Mouse (Mus musculus) limb, embryonic 10.5 days (tissue): ENCODE results near the gene Myom3. TPM values are rescaled to one million over a fixed set of nuclear protein-coding genes. Genes with fewer than 3 reads are reported as not detected.

Experiments
- DNase-seq: peaks from one replicate; pipeline ENCODE4 v3.0.0-alpha.2; 2017; ENCODE audit warnings: low spot score
- H3K27ac ChIP-seq: fragments of 300-500 bp; sonication (generic); 2 replicates; pipeline ENCODE4 v1.5.1; 2016; ENCODE audit warnings: mild to moderate bottlenecking
- H3K27me3 ChIP-seq: fragments of 300-500 bp; sonication (generic); 2 replicates; pipeline ENCODE4 v1.6.1; 2016; ENCODE audit warnings: low read depth, mild to moderate bottlenecking; ENCODE audit not compliant: poor library complexity, severe bottlenecking
- H3K36me3 ChIP-seq: fragments of 300-500 bp; sonication (generic); 2 replicates; pipeline ENCODE4 v1.6.1; 2016; ENCODE audit warnings: mild to moderate bottlenecking, moderate library complexity
- H3K4me1 ChIP-seq: fragments of 300-500 bp; sonication (generic); 2 replicates; pipeline ENCODE4 v1.6.1; 2016
- H3K4me3 ChIP-seq: fragments of 300-500 bp; sonication (generic); 2 replicates; pipeline ENCODE4 v1.5.1; 2016; ENCODE audit warnings: mild to moderate bottlenecking, moderate library complexity
- H3K9me3 ChIP-seq: fragments of 300-500 bp; sonication (generic); replicated peaks from 2 replicates; pipeline ENCODE4 v1.6.1; 2016; ENCODE audit warnings: mild to moderate bottlenecking
- WGBS: fragments of 180-500 bp; shearing (Covaris S2); methylation state at CpG from one replicate; pipeline ENCODE4 v1.1.7; 2016; 5-methylcytosine and 5-hydroxymethylcytosine counted together
- polyA plus RNA-seq: library from polyadenylated mRNA; unstranded; fragments of >200 nt; fragmentation: Nextera tagmentation; extraction: Ambion mirVana; gene quantifications from 2 replicates; pipeline ENCODE4 v1.2.1, GENCODE M21; 2016

Gene Myom3
- polyA plus RNA-seq, 1 experiment from 2014 or later: 0.15 TPM

DNA sequence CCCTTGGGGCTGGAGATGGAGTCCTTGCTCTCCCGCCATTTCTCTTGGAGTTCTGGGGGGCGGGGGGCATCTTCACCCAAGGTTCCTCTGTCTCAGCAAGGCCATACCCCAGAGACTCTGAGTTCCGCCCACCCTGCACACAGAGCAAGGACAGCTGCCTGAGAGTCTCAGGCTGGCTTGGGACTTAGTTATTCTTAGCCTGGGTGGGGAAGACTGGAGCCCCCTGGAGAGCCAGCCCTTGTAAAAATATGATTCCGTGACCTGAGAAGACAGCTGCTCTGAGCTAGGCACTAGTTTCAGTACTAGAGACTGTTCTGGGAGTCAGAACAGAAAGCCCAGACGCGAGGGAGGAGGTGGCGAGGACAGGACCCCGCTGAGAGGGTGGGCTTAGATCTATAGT lies 6.2 kb downstream of the Myom3 start:
- Histone ChIP-seq H3K27me3 (peaks cover 8% of the 10 kb centered on the region; the same call in 1 of the 2 replicates), H3K27ac (no peak overlapping the region), H3K36me3 (no peaks in the 10 kb centered on the region), H3K9me3 (no peaks in the 10 kb centered on the region), H3K4me3 (no peak overlapping the region), H3K4me1 (peaks cover 12% of the 10 kb centered on the region)
- no peak for DNase-seq
- WGBS: 78% methylated on average over 8 of the region's 8 CpGs

DNA sequence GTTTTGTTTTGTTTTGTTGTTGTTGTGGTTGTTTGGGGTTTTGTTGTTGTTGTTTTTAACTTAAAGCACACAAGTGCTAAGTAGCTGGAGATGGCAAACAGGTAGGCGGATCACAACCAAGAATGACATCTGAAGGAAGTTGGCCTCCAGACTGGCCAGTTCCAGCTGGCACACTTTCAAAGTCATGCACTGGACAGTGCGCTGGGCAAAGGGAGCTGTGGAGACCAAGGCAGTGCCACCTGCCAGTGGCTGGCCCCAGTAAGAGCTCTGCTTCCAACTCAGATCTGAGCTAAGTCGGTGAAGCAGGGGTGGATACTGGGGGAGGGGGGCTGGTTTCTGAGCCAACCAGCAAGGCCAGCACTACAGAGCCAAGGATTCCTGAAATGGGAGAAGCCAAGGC lies 7.5 kb downstream of the Myom3 start:
- DNase-seq: no peak
- Histone ChIP-seq H3K27me3 (0 out of 2 replicates have a peak, but pooled peaks cover under 1% of the 10 kb centered on the region), H3K9me3 (no peaks in the 10 kb centered on the region), H3K36me3 (no peaks in the 10 kb centered on the region), H3K27ac (no peak overlapping the region), H3K4me1 (peaks cover 8% of the 10 kb centered on the region), H3K4me3 (no peak overlapping the region)
- 84% methylated on average over 3 of the region's 3 CpGs for WGBS

DNA sequence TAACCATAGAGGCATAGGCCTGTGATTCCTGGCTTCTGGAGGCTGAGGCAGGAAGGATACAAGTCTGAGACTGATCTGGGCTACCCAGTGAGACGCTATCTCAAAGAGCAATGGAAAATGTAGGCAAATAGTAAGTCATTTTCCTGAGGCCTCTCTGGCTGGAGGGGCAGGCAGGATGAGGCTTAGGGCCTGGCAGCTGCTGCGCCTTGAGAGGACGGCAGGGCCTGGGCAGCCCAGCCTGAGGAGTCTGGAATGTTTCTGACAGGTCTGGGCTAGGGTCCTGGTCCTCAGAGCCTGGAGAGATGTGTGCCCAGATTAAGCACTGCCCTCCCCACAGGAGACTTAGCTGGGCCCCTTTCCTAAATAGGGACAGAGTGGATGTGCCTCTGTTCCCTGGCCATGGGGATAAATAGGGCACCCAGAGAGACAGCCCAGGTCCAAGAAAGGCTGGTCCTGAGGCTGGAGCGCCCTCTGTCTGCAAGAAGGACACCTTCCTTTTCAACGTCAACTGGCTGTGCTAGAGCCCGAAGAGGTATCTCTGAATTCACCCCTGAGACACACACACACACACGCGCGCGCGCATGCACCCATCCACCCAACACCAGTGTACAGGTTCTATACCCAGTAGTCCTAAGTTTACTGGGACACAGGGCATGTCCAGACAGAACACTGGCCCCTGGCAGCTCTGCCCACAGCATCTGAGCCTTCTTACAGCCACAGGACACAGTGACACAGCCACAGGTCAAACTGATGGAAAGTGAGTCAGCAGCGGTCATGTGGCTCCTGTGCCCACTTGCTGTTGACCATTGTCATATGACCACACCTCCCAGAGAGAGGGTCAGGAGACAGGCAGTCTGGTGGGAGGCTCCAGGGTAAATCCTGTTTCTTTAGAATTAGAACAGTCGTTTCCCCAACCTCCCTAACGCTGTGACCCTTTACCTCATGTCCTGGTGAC lies 9.3 kb downstream of the Myom3 start:
- Histone ChIP-seq H3K36me3 (no peaks in the 10 kb centered on the region), H3K9me3 (no peaks in the 10 kb centered on the region), H3K27me3 (no peaks in the 10 kb centered on the region), H3K27ac (no peak overlapping the region), H3K4me3 (no peak overlapping the region), H3K4me1 (no peaks in the 10 kb centered on the region)
- 59% methylated on average over 14 of the region's 14 CpGs for WGBS
- peak; percentile 55 for DNase-seq

DNA sequence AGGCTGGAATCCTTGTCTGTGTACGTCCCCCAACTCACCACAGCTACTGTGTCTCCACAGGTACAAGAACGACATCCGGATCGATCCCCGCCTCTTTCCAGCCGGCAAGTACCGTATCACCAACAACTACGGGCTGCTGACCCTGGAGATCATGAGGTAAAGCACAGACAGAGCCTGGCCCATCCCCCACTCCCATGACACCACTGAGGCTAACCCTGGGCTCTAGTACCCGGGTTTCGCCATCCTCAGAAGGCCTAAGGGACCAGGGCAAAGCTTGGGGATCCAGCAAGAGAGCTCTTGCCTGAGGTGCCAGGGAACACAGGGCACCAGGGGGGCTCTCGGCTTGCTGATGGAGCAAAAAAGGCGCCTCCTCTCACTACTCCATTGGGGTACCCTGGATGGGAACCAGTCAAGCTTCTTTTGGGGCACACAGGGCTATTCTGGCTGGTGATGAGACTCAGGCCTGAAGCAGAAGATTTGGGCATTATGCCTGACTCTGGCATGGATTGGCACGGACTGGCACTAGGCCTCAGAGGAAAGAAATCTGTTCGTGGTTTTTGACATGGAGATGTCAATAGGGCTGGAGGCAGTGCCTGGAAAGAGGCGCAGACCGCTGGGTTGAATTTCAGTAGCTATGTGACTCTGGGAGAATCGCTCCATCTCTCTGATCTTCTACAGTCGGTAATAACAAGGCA lies 11.2 kb downstream of the Myom3 start:
- 85% methylated on average over 18 of the region's 18 CpGs for WGBS
- no peak overlapping the region for H3K4me3 ChIP-seq
- no peak for DNase-seq

DNA sequence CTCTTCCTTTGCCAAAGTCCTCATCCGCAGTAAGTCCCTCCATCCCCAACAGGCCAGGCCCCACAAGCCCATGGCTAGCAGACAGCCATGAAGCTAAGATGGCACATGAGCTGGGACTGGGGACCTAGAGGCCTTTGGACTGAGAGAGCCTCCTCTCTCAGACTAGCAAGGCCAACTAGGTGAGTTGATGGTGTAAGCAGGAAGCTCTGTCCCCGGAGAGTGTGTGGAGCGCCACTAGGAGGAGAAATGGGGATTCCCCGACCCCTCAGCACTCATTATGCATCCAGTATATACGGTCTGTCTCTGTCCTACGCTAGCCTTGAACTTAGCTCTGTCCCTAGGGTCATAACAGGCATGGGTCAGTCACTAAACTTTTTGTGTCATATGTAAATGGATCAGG lies 12.1 kb downstream of the Myom3 start:
- no peak overlapping the region for H3K27ac ChIP-seq
- H3K4me1 ChIP-seq: no peaks in the 10 kb centered on the region
- no peak overlapping the region for H3K4me3 ChIP-seq
- H3K27me3 ChIP-seq: no peaks in the 10 kb centered on the region
- WGBS: 81% methylated on average over 6 of the region's 6 CpGs
- no peaks in the 10 kb centered on the region for H3K9me3 ChIP-seq
- H3K36me3 ChIP-seq: no peaks in the 10 kb centered on the region
- no peak for DNase-seq

More for the DNA sequence above, 11.2 kb downstream of the Myom3 start:
- no peaks in the 10 kb centered on the region for H3K36me3 ChIP-seq
- no peak overlapping the region for H3K27ac ChIP-seq
- no peaks in the 10 kb centered on the region for H3K9me3 ChIP-seq
- no peaks in the 10 kb centered on the region for H3K4me1 ChIP-seq
- no peaks in the 10 kb centered on the region for H3K27me3 ChIP-seq

DNA sequence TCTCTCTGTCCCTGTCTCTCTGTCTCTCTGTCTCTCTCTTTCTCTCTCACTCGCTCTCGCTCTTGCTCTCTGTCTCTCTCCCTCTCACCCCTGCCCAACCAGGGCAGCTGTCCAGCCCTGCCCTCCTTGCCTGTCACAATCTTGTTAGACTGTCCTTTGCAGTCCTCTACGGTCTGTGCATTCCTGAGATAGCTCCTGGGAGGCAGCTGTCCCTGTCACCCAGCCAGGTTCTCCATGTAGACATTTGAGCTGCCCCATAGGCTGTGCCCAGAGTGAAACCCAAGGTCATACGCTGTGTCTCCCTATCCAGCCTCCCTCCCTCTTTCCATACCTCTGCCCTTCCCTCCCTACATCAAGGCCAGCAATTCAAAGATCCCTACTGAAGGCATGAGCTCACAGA lies 13.2 kb downstream of the Myom3 start:
- Histone ChIP-seq H3K9me3 (no peaks in the 10 kb centered on the region), H3K27ac (no peak overlapping the region), H3K27me3 (no peaks in the 10 kb centered on the region), H3K4me1 (no peaks in the 10 kb centered on the region), H3K36me3 (no peaks in the 10 kb centered on the region), H3K4me3 (no peak overlapping the region)
- WGBS: 84% methylated on average over 4 of the region's 4 CpGs
- no peak for DNase-seq

DNA sequence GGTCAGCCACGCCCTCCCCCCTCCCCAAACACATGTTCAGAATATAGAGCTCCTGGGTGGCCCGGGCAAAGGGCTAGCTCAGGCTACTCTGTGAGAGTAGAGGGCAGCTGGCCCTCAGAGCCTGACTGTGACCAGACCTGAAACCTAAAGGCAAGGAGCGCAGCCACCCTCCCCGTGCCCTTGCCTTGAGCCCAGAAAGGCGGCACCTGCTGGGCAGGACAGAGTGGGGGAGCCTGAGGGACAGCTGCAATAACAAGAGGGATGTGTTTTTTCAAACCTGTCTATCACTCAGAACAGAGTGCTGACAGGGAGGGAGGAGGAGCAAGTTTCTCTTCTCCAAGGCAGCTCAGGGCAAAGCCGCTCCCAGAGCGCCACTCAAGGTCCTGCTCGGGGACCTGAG lies 15.0 kb downstream of the Myom3 start:
- H3K9me3 ChIP-seq: no peaks in the 10 kb centered on the region
- peaks cover under 1% of the 10 kb centered on the region; the same call in 1 of the 2 replicates for H3K4me1 ChIP-seq
- H3K27ac ChIP-seq: no peak overlapping the region
- no peaks in the 10 kb centered on the region for H3K36me3 ChIP-seq
- H3K4me3 ChIP-seq: no peak overlapping the region
- 70% methylated on average over 8 of the region's 8 CpGs for WGBS
- no peaks in the 10 kb centered on the region for H3K27me3 ChIP-seq
- no peak for DNase-seq

DNA sequence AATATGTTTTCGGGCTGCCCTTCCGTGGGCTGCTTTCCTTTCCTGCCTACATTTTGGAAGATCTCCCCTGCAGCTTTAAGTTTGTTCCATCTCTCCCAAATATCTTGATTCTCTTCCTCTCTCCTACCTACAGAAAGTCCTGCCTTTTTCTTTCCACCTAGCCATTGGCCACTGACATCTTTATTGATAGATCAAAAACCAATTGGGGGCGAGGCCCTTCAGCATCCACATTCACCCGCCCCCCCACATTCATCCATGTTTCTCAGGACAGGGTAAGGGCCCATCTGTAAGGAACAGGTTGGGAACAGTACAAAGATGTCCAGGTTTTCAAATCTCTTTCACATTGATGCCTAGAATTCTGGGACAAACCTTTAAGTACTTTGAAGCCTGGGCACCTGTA lies 17.3 kb downstream of the Myom3 start:
- WGBS: 90% methylated on average over 4 of the region's 4 CpGs
- H3K4me3 ChIP-seq: no peak overlapping the region
- no peak overlapping the region for H3K27ac ChIP-seq
- no peaks in the 10 kb centered on the region for H3K9me3 ChIP-seq
- no peak for DNase-seq
- H3K27me3 ChIP-seq: no peaks in the 10 kb centered on the region
- peaks cover 9% of the 10 kb centered on the region for H3K4me1 ChIP-seq
- no peaks in the 10 kb centered on the region for H3K36me3 ChIP-seq

DNA sequence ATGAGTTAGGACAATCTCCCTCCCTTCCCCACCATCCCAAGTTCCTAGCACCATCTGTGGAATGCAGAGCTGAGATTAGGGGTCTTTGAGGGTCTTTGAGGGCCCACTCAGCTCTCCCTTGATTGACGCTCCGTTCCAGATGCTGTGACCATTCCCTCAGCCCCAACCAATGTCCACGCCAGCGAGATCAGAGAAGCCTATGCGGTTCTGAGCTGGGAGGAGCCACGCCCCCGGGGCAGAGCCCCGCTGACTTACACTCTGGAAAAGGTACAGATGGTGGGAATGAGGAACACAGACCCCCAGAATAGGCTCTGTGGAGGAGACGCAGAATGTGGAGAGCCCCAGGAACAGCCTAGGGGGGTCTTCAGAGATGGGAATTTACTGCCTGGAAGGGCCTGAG lies 20.1 kb downstream of the Myom3 start:
- Histone ChIP-seq H3K27ac (no peak overlapping the region), H3K36me3 (no peaks in the 10 kb centered on the region), H3K27me3 (no peaks in the 10 kb centered on the region), H3K4me3 (no peak overlapping the region), H3K4me1 (peaks cover 9% of the 10 kb centered on the region), H3K9me3 (no peaks in the 10 kb centered on the region)
- WGBS: 63% methylated on average over 9 of the region's 9 CpGs
- DNase-seq: no peak

DNA sequence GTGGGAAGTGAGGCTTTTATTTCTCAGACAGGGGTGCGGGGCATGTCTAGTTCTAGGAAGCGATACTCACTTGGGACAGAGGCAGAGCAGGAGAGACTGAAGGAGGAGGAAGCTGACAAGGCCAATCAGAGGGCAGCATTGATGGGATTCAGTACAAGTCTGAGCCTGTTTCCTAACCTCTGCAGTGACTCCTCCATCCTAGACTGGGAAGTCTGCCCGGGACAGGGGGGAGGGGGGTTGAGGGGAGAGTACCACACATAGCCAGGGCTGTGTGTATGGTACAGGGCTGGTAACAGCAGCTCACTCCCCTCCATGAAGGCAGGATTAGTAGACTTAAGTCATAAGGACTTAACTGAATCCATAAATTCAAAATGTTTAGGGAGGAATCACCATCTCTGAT lies 20.7 kb downstream of the Myom3 start:
- no peaks in the 10 kb centered on the region for H3K27me3 ChIP-seq
- no peak overlapping the region for H3K4me3 ChIP-seq
- H3K36me3 ChIP-seq: no peaks in the 10 kb centered on the region
- WGBS: 74% methylated on average over 3 of the region's 3 CpGs
- no peak for DNase-seq
- H3K27ac ChIP-seq: no peak overlapping the region
- H3K9me3 ChIP-seq: no peaks in the 10 kb centered on the region
- H3K4me1 ChIP-seq: peaks cover 9% of the 10 kb centered on the region

DNA sequence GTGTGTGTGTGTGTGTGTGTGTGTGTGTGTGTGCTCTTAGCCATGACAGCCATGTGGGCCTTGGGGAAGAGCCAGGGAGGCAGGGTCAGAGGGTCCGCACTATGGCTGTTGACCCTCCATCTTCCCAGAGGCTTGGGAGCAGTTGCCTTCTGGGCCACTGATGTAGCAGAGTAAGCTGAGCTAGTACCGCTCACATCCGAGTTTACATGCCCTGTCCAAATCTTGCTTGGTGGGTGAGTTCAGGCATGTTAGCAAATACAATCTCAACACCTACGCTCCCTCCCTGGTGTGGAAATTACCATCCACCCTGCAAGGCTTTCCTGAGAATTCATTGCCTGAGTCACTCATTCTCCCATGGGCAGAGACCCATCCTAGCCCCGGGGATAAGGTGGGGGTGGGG lies 21.8 kb downstream of the Myom3 start:
- no peaks in the 10 kb centered on the region for H3K27me3 ChIP-seq
- 86% methylated on average over 5 of the region's 5 CpGs for WGBS
- peaks cover 9% of the 10 kb centered on the region for H3K4me1 ChIP-seq
- no peaks in the 10 kb centered on the region for H3K36me3 ChIP-seq
- no peak overlapping the region for H3K27ac ChIP-seq
- H3K4me3 ChIP-seq: no peak overlapping the region
- no peaks in the 10 kb centered on the region for H3K9me3 ChIP-seq
- DNase-seq: no peak

DNA sequence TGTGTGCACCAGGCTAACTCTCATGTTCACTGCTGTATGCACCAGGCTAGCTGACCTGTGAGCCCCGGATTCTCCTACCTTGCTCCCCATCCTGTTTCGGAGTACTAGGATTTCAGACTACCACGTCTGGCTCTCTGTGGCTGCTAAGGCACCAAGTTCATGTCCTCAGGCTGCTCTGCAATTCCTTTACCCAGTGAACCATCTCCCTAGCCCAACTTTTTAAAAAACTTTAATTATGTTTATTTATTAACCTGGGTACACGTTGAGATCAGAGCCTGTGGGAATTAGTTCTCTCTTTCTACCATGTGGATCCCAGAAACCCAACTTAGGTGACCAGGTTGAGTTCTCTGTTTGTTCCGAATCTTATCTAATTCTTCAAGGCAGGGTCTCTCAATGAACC lies 27.1 kb downstream of the Myom3 start:
- WGBS: 87% methylated on average over 5 of the region's 5 CpGs
- H3K4me1 ChIP-seq: peaks cover 7% of the 10 kb centered on the region; the same call in 1 of the 2 replicates
- no peak overlapping the region for H3K4me3 ChIP-seq
- DNase-seq: no peak
- H3K36me3 ChIP-seq: no peaks in the 10 kb centered on the region
- no peak overlapping the region for H3K27ac ChIP-seq
- no peaks in the 10 kb centered on the region; the same call in 1 of the 2 replicates for H3K27me3 ChIP-seq
- no peaks in the 10 kb centered on the region for H3K9me3 ChIP-seq

DNA sequence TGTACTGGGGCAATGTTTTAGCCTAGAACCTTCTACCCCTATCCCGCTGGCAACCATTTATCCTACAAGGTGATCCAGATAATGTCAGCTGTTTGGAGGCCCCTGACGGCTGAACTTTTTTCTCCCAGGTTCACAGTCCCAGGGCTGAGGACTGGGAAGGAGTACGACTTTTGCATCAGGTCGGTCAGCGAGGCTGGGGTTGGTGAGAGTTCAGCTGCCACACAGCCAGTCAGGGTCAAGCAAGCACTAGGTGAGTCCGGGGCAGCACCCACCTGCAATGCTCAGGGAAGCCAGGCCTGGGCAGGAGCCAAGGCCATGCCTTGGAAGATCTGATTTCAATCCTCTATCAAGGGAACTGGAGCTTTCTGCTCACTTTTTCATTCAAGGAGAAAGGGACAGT lies 27.8 kb downstream of the Myom3 start:
- Histone ChIP-seq H3K4me1 (peaks cover 7% of the 10 kb centered on the region; the same call in 1 of the 2 replicates), H3K27ac (no peak overlapping the region), H3K36me3 (no peaks in the 10 kb centered on the region), H3K4me3 (no peak overlapping the region), H3K27me3 (no peaks in the 10 kb centered on the region; the same call in 1 of the 2 replicates), H3K9me3 (no peaks in the 10 kb centered on the region)
- DNase-seq: no peak
- 88% methylated on average over 6 of the region's 6 CpGs for WGBS
